Mouse (Mus musculus) CD4-positive, CD25-positive, alpha-beta regulatory T cell, adult 9 weeks (primary cell): ENCODE results near the gene Rlf. TPM values are rescaled to one million over a fixed set of nuclear protein-coding genes. Genes with fewer than 3 reads are reported as not detected.

ENCODE experiments used
- polyA plus RNA-seq: library from polyadenylated mRNA; unstranded; fragments of 100-300 nt; shearing (Covaris generic); gene quantifications from one replicate; pipeline ENCODE4 v1.2.1, GENCODE M21; 2017

The Rlf gene
- polyA plus RNA-seq = 33.8 TPM

DNA sequence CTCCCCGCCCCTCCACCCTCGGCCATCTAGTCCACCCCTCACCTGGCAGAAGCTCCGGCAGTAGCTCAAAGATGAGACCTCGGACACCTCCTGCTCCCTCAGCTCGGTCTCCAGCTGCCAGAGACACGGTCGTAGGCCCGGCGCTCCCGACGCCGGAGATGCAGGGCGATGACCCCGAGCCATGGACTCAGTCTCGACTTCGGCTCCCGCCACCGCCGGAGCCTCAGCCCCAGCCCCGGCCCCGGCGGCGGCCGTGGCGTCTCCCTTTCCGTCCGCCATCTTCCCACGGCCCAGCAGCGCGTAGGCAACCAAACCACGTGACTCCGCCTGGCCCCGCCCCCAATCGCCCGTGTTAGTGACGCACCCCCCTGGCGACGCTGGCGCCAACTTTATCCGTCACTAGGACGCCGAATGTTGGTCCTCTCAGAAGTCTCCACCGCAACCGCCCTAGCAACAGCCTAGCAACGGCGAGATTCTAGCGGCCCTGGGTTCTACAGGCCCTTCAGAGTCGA, at the start of gene Rlf:
Gene Rlf (minus strand): TSS at position 292 of the 512 bp plus-strand sequence.

GRCm38 (mm10) chr4:121109126-121109525, 105.8 kb downstream of the Rlf start, which contains the start of gene Tmco2:
Gene Tmco2, minus strand, starts transcription at chr4:121109226.

DNA sequence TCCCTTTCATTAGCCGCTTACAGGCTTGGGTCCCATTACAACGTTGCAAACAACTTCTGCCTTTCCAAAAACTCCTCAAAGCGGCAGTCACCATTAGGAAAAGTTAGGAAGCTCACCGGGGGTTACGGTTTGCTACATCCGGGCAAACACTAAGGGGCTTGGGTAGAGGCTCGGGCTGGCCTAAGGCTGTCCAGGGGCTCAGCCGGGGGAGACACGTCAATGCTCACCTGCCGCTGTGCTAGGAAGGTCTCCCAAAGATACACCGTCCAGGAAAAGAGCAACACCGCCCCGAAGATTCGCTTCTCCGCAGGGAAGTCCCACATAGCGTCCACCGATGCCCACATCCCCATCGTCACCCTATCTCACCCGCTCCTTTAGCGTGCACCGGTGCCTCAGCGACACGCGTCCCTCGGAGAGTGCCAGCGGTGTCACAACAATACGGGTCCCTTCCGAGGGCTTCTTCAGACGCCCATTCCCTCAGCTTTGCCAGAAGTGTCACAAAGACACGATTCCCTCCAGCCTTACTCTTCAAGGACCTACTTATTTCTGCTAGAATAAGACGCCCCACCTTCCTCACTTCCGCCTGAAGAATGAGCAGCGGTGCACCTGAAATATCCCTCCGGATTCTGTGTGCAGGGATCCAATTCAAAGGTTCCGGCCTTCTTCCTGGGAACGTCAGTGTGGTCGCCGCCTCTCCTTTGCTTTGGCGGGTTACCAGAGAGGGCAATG, 117.1 kb downstream of the Rlf start, which contains the start of gene Zmpste24:
Gene Zmpste24 (minus strand): TSS at position 592 of the 729 bp plus-strand sequence.

Other genes starting within 250 kb of the Rlf start
- gene Smap2, start 197.8 kb downstream of the Rlf start, polyA plus RNA-seq = 32.2 TPM
- not detected for gene Col9a2, start 175.7 kb downstream of the Rlf start, polyA plus RNA-seq
- 63.1 TPM for gene Zmpste24, start 116.8 kb downstream of the Rlf start, polyA plus RNA-seq
- gene Tmco2, start 105.9 kb downstream of the Rlf start, polyA plus RNA-seq = not detected
- not detected for gene Gm12888, start 109.8 kb upstream of the Rlf start, polyA plus RNA-seq
- gene Gm12886, start 208.0 kb upstream of the Rlf start, polyA plus RNA-seq = not detected